Mouse (Mus musculus) kidney, postnatal 36 days (tissue): ENCODE results near the gene Acad10.

Experiments
- DNase-seq, 2 experiments: peaks; one replicate each; pipeline ENCODE4 v3.0.0; 2021 to 2022; ENCODE audit warnings: mixed read lengths in 2 of 2

The Acad10 gene

DNA sequence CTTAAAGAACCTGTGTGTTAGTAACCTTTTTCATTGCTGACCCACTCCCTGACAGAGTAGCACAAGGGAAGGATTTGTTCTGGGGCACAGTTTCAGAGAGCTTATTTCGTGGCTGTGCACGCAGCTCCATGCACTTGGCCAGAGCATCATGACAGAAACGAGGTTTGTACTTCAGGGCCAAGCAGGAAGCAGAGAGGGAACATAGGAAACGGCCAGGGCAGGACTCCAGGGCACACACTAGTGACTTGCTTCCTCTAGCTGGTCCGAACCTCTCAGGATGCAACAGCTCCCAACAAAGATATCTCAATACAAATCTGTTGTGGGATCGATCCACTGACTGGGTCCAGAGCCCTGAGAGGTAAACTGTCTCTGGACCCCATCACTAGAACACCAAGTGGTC lies 3.4 kb downstream of the Acad10 start:
- peak; percentile 47 to 56 for DNase-seq

GRCm38 (mm10) chr5:121654526-121654925 lies 5.8 kb downstream of the Acad10 start:
- DNase-seq, result peak; percentile 37 to 42

GRCm38 (mm10) chr5:121649134-121649533 lies 11.2 kb downstream of the Acad10 start:
- DNase-seq, result no peak

DNA sequence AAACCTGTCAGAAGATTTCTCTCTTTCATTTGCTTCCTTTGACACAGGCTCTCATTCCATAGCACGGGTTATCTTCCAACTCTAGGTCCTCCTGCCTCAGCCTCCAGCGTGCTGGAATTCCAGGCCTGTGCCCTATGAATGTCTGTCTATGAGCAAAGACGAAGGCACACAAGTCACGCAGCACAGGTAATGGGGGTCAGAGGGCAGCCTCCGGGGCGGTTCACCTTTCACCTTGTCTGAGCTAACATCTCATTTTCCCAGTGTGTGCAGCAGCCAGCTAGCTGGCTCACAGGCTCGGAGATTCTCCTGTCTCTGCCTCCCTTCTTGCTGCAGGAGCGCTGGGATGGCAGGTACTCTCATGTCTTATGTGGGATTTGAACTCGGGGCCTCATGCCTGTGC lies 20.7 kb downstream of the Acad10 start:
- DNase-seq, result no peak

DNA sequence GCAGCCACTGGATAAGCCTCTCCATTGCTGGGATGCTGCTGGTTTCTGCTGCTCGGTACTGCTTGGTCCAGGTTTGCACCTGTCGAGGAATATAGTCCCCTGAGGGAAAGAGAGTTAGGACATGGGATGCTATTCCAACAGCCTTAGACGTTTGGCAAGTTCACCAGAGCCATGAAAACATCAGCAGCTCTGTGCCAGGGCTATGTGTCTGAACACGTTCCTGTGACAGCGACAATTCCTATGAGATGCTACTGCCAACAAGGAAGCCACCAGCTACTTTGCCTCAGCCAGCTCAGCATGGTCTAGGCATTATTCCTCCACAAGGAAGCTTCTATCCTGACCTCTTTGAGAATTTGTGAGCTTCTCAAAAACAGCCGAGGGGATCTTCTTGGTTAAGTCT lies 23.0 kb downstream of the Acad10 start:
- DNase-seq, result no peak

- DNase-seq, result no peak
Observed at GRCm38 (mm10) chr5:121634668-121635067, 25.6 kb downstream of the Acad10 start.

GRCm38 (mm10) chr5:121632804-121633203 lies 27.5 kb downstream of the Acad10 start:
- no peak for DNase-seq

DNA sequence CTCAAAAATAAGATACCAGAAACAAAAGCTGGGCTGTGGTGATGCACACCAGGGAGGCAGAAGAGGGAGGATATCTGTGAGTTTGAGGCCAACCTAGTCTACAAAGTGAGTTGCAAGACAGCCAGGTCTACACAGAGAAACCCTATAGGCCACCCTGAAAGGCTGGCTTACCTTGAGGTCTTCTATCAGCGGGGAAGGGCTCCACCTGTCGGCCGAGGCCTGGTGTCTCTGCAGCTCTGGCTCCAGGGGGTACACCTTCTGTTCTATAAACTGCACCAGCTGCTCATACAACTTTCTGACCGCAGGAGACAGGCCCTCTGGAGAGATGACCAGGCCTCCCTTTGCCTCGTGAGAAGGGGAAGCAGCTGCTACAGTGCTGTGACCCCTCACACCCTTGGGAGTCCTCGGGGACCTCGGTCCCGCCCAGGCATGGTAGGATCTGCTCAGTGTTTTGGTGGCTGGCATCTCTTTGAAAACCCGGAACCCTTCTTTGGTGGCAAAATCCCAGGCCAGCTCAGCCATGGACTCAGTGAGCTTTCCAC lies 29.1 kb downstream of the Acad10 start:
- DNase-seq, result peak in 1 of 2 experiments; percentile 69

DNA sequence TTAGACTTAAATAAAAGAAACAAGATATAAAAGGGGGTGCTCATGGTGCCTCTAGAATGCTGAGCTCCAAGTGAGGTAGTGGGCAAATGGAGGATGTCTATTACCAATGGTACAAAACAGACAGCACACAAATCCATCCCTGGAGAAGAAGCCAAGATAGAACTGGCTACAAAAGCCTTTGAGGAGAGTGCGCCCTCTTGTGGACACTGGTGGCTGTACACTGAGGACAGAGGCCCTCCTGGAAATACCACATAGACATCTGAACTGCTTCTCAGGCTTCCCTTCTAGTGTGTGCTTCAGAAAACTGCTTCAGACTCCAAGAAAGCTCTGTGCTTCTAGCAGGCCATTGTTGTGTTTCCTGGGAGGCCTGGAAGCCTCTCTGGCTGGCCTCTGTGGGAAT lies 32.4 kb downstream of the Acad10 start:
- DNase-seq, result peak; percentile 76 to 91

- DNase-seq, result no peak
Observed at GRCm38 (mm10) chr5:121623241-121623640, 37.1 kb downstream of the Acad10 start.

- no peak for DNase-seq
Observed at GRCm38 (mm10) chr5:121621102-121621501, 39.2 kb downstream of the Acad10 start.

DNA sequence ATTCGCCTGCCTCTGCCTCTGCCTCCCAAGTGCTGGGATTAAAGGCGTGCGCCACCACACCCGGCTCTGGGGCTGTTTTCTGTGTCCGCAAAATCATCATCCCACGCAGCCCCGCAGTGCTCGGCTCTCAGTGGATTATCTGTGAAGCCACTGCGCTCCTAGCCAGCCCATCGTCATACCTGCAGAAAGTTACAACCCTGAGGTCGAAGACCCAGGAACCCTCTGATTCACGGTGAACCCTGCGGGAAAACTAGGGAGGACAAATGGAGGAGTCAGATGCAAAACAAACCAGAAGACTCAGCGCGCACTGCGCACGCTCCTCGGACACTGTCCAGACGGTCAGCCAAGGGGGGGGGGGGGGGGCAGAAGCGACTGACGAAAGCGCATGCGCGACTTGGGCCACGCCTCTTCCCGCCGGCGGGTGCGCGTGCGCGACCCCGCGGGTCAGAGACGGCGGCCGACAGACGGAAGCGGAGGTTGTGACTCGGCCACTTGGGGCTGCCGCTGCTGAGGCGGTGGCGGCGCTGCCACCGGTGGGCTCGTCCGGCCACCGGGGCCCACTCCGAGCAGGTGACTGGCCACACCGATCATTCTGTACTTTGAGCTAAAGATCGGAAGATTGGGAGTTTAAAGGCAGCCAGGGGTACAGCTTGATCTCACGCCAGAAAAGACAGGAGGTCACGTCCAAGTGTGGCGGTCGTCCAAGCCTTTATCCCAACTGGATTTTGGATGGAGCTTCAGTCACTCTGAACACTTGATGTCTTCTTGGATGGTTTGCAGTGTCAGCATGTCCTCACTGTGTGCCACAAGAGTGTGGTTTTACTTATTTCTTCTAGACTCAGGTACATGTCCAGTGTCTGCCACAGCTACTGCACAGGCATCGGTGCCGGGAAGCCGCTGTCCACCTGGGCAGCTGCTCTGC lies 41.5 kb downstream of the Acad10 start, which contains the start of gene Acad12:
Gene Acad12, minus strand, starts transcription at position 347 of the 922 bp plus-strand sequence.
- DNase-seq, result peak; percentile 91 to 93

- DNase-seq, result peak; percentile 45 to 47
Observed at GRCm38 (mm10) chr5:121614921-121615320, 45.4 kb downstream of the Acad10 start.

- peak; percentile 25 to 27 for DNase-seq
Observed at GRCm38 (mm10) chr5:121612036-121612435, 48.3 kb downstream of the Acad10 start.

GRCm38 (mm10) chr5:121609556-121610135 lies 50.7 kb downstream of the Acad10 start:
- peak in 1 of 2 experiments; percentile 27 for DNase-seq

GRCm38 (mm10) chr5:121606151-121606550 lies 54.2 kb downstream of the Acad10 start:
- DNase-seq, result peak; percentile 78 to 92

GRCm38 (mm10) chr5:121603815-121604214 lies 56.5 kb downstream of the Acad10 start:
- peak; percentile 64 to 72 for DNase-seq

GRCm38 (mm10) chr5:121601547-121602299 lies 58.6 kb downstream of the Acad10 start:
- DNase-seq, result peak; percentile 95 to 97

- peak in 1 of 2 experiments; percentile 52 for DNase-seq
Observed at GRCm38 (mm10) chr5:121598871-121599610, 61.3 kb downstream of the Acad10 start.

DNA sequence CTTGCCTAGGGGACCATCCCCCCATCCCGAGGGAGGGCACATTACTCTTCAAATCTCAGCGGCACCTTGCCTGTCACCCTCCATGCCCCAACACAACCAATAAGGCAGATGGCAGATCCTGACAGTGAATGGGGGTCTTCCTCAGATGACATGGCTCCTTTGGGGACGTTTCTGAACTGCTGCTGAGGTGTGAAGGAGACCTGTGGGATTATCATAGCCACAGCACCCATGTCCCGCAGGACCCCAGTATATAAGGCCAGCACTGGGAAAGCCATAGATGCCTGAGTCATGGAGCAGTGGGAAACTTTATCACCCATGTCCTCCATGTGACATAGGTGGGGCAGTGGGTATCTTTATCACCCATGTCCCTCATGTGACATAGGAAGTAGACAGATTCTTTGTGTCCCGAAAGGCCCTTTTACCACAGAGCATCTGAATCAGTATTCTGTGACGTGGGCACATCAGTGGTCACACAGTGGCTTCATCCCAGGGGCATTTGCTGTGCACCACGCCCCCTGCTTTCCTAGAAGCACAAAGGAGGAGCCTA lies 62.2 kb downstream of the Acad10 start:
- no peak for DNase-seq

- DNase-seq, result no peak
Observed at GRCm38 (mm10) chr5:121597332-121597731, 63.0 kb downstream of the Acad10 start.

- no peak for DNase-seq
Observed at GRCm38 (mm10) chr5:121596226-121596625, 64.1 kb downstream of the Acad10 start.
